Mouse (Mus musculus) adrenal gland (tissue): ENCODE data around the gene Rhbg.

Experiments used
- intact Hi-C: fragments of 180-260 bp; cut with DNase I; formaldehyde crosslinking; loops from one replicate; pipeline ENCODE4 v1.15.1; 2025

Gene Rhbg

GRCm38 (mm10) chr3:88262346-88262745 lies 7.8 kb upstream of the Rhbg start:
- intact Hi-C loops = no loop called here

GRCm38 (mm10) chr3:88256382-88256781 lies 1.9 kb upstream of the Rhbg start:
- intact Hi-C loops = no loop called here

GRCm38 (mm10) chr3:88255950-88256349 lies 1.4 kb upstream of the Rhbg start:
- intact Hi-C loops = no loop called here

- intact Hi-C loops = no loop called here
These were observed 1.8 kb downstream of the Rhbg start for GRCm38 (mm10) chr3:88252739-88253138.

GRCm38 (mm10) chr3:88248406-88248805 lies 6.1 kb downstream of the Rhbg start:
- intact Hi-C loops = no loop called here

- intact Hi-C loops = no loop called here
These were observed 6.8 kb downstream of the Rhbg start for GRCm38 (mm10) chr3:88247666-88248065.

GRCm38 (mm10) chr3:88245811-88246210 lies 8.7 kb downstream of the Rhbg start:
- intact Hi-C loops = loop anchor here (1.0 kb wide), 1 partner anchor 29 kb away; no protein-coding TSS in a partner anchor

- intact Hi-C loops = loop anchor here (5.0 kb wide), 1 partner anchor 157 kb away; no protein-coding TSS in a partner anchor
These were observed 10.4 kb downstream of the Rhbg start for GRCm38 (mm10) chr3:88244071-88244470.

GRCm38 (mm10) chr3:88242531-88242930 lies 12.0 kb downstream of the Rhbg start:
- intact Hi-C loops = loop anchor here (5.0 kb wide), 1 partner anchor 155 kb away; no protein-coding TSS in a partner anchor

- intact Hi-C loops = loop anchor here (5.0 kb wide), 1 partner anchor 154 kb away; no protein-coding TSS in a partner anchor
These were observed 13.3 kb downstream of the Rhbg start for GRCm38 (mm10) chr3:88241045-88241786.

- intact Hi-C loops = no loop called here
These were observed 15.1 kb downstream of the Rhbg start for GRCm38 (mm10) chr3:88239446-88239845.

- intact Hi-C loops = no loop called here
These were observed 15.6 kb downstream of the Rhbg start for GRCm38 (mm10) chr3:88238866-88239391.

GRCm38 (mm10) chr3:88237556-88238194 lies 16.8 kb downstream of the Rhbg start:
- intact Hi-C loops = no loop called here

- intact Hi-C loops = no loop called here
These were observed 17.4 kb downstream of the Rhbg start for GRCm38 (mm10) chr3:88237161-88237555.

GRCm38 (mm10) chr3:88235616-88236015 lies 18.9 kb downstream of the Rhbg start:
- intact Hi-C loops = no loop called here

GRCm38 (mm10) chr3:88235216-88235615 lies 19.3 kb downstream of the Rhbg start:
- intact Hi-C loops = no loop called here

- intact Hi-C loops = no loop called here
These were observed 20.5 kb downstream of the Rhbg start for GRCm38 (mm10) chr3:88234041-88234440.

- intact Hi-C loops = no loop called here
These were observed 21.5 kb downstream of the Rhbg start for GRCm38 (mm10) chr3:88232851-88233649.

GRCm38 (mm10) chr3:88232301-88232702 lies 22.2 kb downstream of the Rhbg start:
- intact Hi-C loops = no loop called here

- intact Hi-C loops = no loop called here
These were observed 23.4 kb downstream of the Rhbg start for GRCm38 (mm10) chr3:88231061-88231641.
